Mouse (Mus musculus) G1E-ER4 (cell line): ENCODE data around the gene Masp1. TPM values are rescaled to one million over a fixed set of nuclear protein-coding genes. Genes with fewer than 3 reads are reported as not detected.

Experiments
- GATA1 ChIP-seq: IDR thresholded peaks from one replicate; pipeline ENCODE4 v1.8.0; 2012; ENCODE audit warnings: low read length, inconsistent platforms
- polyA plus RNA-seq: library from polyadenylated mRNA; stranded (reverse); fragments of >175 nt; gene quantifications from 2 replicates; pipeline ENCODE4 v1.2.3, GENCODE M21; 2012

The Masp1 gene
- polyA plus RNA-seq, 1 experiment: not detected

- TF ChIP-seq GATA1: no peak
These were observed 69.8 kb downstream of the Masp1 start for GRCm38 (mm10) chr16:23450816-23451215.

- TF ChIP-seq GATA1: no peak
These were observed 70.7 kb downstream of the Masp1 start for GRCm38 (mm10) chr16:23449946-23450345.

- TF ChIP-seq GATA1: no peak
These were observed 76.4 kb downstream of the Masp1 start for GRCm38 (mm10) chr16:23444231-23444630.

GRCm38 (mm10) chr16:23437404-23438166, 83.0 kb downstream of the Masp1 start:
- no peak for TF ChIP-seq GATA1

GRCm38 (mm10) chr16:23429991-23430390, 90.6 kb downstream of the Masp1 start:
- no peak for TF ChIP-seq GATA1

- TF ChIP-seq GATA1: no peak
These were observed 91.8 kb downstream of the Masp1 start, which contains the start of gene Rtp1 for GRCm38 (mm10) chr16:23428647-23429319. Rtp1 (plus strand) TSS chr16:23429133.

- TF ChIP-seq GATA1: no peak
These were observed 92.9 kb downstream of the Masp1 start for GRCm38 (mm10) chr16:23427701-23428100.

GRCm38 (mm10) chr16:23423825-23424224, 96.8 kb downstream of the Masp1 start:
- TF ChIP-seq GATA1: no peak

GRCm38 (mm10) chr16:23419565-23420085, 101.0 kb downstream of the Masp1 start:
- no peak for TF ChIP-seq GATA1

- no peak for TF ChIP-seq GATA1
These were observed 103.0 kb downstream of the Masp1 start for GRCm38 (mm10) chr16:23417456-23418240.

DNA sequence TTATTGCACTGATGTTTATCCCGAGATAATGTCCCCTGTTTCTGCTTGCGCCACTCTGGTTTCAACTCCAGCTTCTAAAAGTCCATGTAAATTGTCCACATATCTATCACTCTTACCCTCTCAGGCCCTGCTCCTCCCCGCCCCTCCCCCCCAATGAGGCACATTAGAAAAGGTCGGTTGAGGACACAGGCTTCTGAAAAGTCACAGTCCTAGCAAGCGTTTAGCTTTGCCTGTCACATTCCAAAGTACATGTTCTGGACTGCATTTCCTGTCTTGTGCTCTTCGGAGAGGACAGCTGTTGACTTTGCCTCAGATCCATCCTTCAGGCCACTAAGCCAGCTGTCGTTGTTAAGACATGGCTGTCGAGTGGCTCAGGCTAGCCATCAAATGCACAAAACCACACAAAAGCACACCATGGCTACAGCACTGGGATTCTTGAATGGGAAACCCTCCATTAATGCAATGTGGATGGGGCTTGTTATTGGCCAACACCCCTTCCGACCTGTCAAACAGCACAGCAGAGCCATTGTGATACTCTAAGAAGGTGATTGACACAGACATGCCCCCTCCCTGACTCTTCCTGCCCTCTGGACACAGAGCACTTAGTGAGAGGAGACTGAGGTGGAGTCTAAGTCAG, 103.8 kb downstream of the Masp1 start:
- TF ChIP-seq GATA1: no peak

DNA sequence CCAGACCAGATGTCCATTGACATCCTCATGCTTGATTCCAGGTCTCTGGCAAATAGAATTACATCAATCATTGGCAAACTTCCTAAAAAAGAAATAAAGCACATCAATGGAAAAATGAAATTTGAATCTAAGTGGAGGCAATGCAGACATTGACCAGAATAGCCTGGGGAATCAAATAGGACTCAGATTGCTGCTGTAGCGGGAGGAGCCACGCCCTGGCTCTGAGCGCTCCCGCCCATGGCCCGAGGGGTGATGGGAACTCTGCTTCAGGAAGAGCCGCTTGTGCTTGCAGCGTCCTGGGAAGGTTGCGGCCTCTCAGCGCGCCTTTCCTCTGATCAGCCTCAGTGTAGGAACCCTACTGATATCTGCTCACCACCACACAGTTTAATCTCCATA, 104.4 kb downstream of the Masp1 start:
- TF ChIP-seq GATA1: no peak

DNA sequence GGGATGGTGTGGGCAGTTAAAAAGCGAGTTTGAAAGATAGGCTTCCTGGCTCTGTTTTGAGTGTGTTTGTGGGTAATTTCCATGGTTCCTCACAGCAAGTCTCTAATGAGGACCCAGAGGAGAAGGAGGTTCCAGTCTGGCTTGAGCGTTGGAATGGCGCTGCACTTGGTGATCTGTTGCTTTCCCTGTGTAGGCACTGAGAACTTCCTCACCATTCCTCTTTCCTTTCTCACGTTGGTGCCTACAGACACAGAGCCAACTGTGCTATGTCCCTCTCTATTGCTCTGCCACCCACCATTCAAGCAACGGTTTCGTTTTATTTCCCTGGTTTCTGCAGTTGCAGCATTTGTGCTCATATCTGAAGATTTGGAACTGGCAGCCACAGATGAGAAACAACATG, 107.7 kb downstream of the Masp1 start:
- no peak for TF ChIP-seq GATA1

DNA sequence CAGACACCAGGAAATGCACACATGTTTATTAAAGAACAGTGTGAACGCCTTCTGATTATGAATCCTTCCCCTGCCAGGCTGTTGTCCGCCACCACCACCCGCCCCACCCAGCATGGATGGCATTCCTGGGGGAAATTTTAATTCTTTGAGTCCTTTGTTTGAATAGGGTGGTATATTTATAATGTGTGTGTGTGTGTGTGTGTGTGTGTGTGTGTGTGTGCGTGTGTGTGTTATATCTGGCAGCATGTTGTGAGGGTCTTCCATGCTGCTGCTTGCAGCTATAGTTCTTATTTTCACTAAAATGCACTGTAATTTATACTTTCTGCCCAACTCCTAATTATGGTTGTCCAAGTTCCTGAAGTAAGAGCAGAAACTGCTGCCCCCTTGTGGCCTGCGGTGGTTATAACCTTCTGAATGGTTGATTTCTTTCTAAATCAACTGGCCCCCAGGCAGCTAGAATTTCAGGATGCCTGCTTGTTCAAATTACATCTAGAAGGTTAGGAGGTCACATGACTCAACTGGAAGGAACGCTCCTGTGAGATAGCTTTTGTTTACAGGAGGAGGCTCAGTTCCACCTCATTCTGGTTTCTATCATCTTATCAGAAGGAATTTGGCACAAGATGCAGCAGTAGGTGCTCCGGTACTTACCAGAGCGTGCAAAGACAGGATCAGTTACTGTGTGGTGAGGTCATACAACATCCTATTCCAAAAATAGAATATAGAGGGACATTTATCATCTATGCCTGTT, 117.4 kb downstream of the Masp1 start:
- TF ChIP-seq GATA1: no peak

- no peak for TF ChIP-seq GATA1
These were observed 118.7 kb downstream of the Masp1 start for GRCm38 (mm10) chr16:23401959-23402358.
